Mouse (Mus musculus) cortical plate, adult 2 months (tissue): Measurements from ENCODE around the gene Bcl9.

Source experiments
- CTCF ChIP-seq: fragments of 200-500 bp; IDR thresholded peaks from 2 replicates; pipeline ENCODE4 v1.5.1; 2011; ENCODE audit warnings: mild to moderate bottlenecking, control low read depth, low read length; ENCODE audit not compliant: insufficient read depth; ENCODE audit errors: extremely low read depth
- POLR2A ChIP-seq: fragments of 200-500 bp; IDR thresholded peaks from 2 replicates; pipeline ENCODE4 v1.6.1; 2011; ENCODE audit warnings: mild to moderate bottlenecking, low read length, control low read depth; ENCODE audit not compliant: insufficient read depth; ENCODE audit errors: extremely low read depth

- TF ChIP-seq CTCF (no peak), POLR2A (no peak)
These were observed 88.4 kb downstream of the Bcl9 start for GRCm38 (mm10) chr3:97209351-97209750.
